Mouse (Mus musculus) heart, adult 2 months (tissue): ENCODE data around the gene Tnrc6b.

Experiments used
- CTCF ChIP-seq: fragments of 200-600 bp; IDR thresholded peaks from 2 replicates; pipeline ENCODE4 v1.8.1; 2022; ENCODE audit warnings: antibody characterized with exemption, mild to moderate bottlenecking, moderate library complexity
- POLR2A ChIP-seq: fragments of 200-500 bp; IDR thresholded peaks from 2 replicates; pipeline ENCODE4 v1.6.1; 2011; ENCODE audit warnings: mild to moderate bottlenecking, low read depth, low read length, control low read depth; ENCODE audit not compliant: insufficient read depth

DNA sequence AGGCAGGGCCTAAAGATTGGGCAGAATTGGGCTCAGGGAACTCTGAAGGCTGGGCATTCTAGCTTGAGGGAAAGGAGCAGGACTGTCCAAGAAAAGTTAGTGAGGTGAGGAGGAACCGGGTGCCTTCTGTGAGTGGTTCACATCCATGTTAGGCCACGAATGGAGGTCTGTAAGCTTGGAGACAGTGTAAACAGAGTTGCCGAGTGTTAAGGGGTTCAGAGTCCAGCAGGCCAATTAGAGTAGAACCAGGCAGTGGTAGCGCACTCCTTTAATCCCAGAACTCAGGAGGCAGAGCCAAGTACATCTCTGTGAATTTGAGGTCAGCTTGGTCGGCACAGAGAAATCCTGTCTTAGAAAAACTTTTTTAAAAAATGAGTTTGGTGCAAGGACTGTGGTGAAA is 96.0 kb downstream of the Tnrc6b start:
- TF ChIP-seq POLR2A (no peak), CTCF (no peak)
